Mouse (Mus musculus) right cerebral cortex, adult 18-20 months (tissue): Measurements from ENCODE around the gene Gm37240.

Source experiments
- DNase-seq: peaks from one replicate; pipeline ENCODE4 v3.0.0; 2022; ENCODE audit warnings: mixed read lengths

Gene Gm37240

GRCm38 (mm10) chr3:85738591-85738990 lies 148.7 kb downstream of the Gm37240 start:
- DNase-seq: no peak

- peak; percentile 21 for DNase-seq
These were observed 153.2 kb downstream of the Gm37240 start for GRCm38 (mm10) chr3:85733939-85734729.

GRCm38 (mm10) chr3:85727171-85727570 lies 160.1 kb downstream of the Gm37240 start:
- no peak for DNase-seq

GRCm38 (mm10) chr3:85725971-85726370 lies 161.3 kb downstream of the Gm37240 start:
- DNase-seq: no peak

GRCm38 (mm10) chr3:85725110-85725509 lies 162.2 kb downstream of the Gm37240 start:
- DNase-seq: no peak

GRCm38 (mm10) chr3:85722581-85722980 lies 164.7 kb downstream of the Gm37240 start:
- no peak for DNase-seq

- no peak for DNase-seq
These were observed 171.5 kb downstream of the Gm37240 start for GRCm38 (mm10) chr3:85715764-85716297.

GRCm38 (mm10) chr3:85713936-85714709 lies 173.2 kb downstream of the Gm37240 start:
- no peak for DNase-seq

- no peak for DNase-seq
These were observed 176.6 kb downstream of the Gm37240 start for GRCm38 (mm10) chr3:85710695-85711094.

- DNase-seq: peak; percentile 18
These were observed 179.9 kb downstream of the Gm37240 start for GRCm38 (mm10) chr3:85707421-85707820.

GRCm38 (mm10) chr3:85703141-85703882 lies 184.0 kb downstream of the Gm37240 start:
- no peak for DNase-seq

GRCm38 (mm10) chr3:85698496-85698895 lies 188.8 kb downstream of the Gm37240 start:
- no peak for DNase-seq

GRCm38 (mm10) chr3:85695056-85695455 lies 192.3 kb downstream of the Gm37240 start:
- DNase-seq: no peak

GRCm38 (mm10) chr3:85693013-85693412 lies 194.3 kb downstream of the Gm37240 start:
- no peak for DNase-seq

- no peak for DNase-seq
These were observed 196.2 kb downstream of the Gm37240 start for GRCm38 (mm10) chr3:85691134-85691533.

- DNase-seq: no peak
These were observed 199.0 kb downstream of the Gm37240 start for GRCm38 (mm10) chr3:85688341-85688740.

GRCm38 (mm10) chr3:85685271-85685670 lies 202.0 kb downstream of the Gm37240 start:
- DNase-seq: no peak

GRCm38 (mm10) chr3:85683618-85684017 lies 203.7 kb downstream of the Gm37240 start:
- DNase-seq: no peak

- DNase-seq: no peak
These were observed 206.2 kb downstream of the Gm37240 start for GRCm38 (mm10) chr3:85681136-85681535.

- DNase-seq: no peak
These were observed 207.4 kb downstream of the Gm37240 start for GRCm38 (mm10) chr3:85679960-85680359.

GRCm38 (mm10) chr3:85679312-85679933 lies 207.9 kb downstream of the Gm37240 start:
- no peak for DNase-seq

GRCm38 (mm10) chr3:85677952-85678351 lies 209.4 kb downstream of the Gm37240 start:
- DNase-seq: no peak

- no peak for DNase-seq
These were observed 210.2 kb downstream of the Gm37240 start for GRCm38 (mm10) chr3:85677133-85677532.
